Mouse (Mus musculus): Measurements from ENCODE around the gene Men1. TPM values are rescaled to one million over a fixed set of nuclear protein-coding genes. Genes with fewer than 3 reads are reported as not detected.
"Not testable (repeated sequence)": the region's sequence is repeated elsewhere in the genome, so short reads cannot be mapped to it uniquely, and the experiment has no call there.

Gene Men1
- total RNA-seq, 1 experiment from 2014 or later, result 26.4 TPM

DNA sequence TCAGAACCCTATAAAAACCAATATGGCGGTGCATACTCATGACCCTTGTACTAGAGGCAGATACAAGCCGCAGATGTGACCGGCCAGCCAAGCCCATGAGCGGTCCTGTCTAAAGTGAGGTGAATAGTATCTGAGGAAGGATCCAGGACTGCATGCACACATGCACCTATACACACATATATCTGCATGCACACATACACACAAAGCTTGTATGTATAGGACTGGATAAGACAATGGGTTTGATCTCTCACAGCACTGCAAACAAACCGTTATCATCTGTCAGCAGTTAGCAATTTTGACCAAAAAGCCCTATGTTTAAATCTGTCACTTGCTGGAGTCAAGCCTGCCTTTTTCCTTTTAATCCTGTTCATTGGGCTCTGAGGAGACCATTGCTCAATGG lies 32.7 kb upstream of the Men1 start:
- no peak for ATAC-seq (replicated peaks in 1 of 2; ENCODE audit: insufficient read depth in 1 of 2, low FRiP score in 2 of 2, low TSS enrichment in 1 of 2, low read depth in 1 of 2, poor library complexity in 2 of 2, severe bottlenecking in 2 of 2)

DNA sequence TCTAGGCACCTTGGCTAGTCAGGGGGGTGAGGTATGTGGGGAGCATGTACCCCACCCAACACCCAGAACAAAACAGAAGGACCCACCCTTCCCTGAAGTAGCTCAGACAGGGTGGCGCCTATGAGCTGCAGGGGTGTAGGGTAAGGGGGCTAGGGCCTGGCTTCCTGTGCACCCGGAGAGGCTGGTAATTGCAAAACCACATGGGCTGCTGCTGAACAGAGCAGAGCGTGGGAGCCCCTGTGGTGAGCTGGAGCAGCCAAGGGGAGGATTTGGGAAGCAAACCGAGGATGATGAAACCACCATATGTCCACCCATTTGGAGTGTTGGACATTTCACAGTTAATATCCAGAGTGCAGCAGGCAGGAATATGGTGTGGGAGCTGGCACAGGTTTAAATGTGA lies 32.3 kb upstream of the Men1 start:
- ATAC-seq (replicated peaks in 1 of 2; ENCODE audit: insufficient read depth in 1 of 2, low FRiP score in 2 of 2, low TSS enrichment in 1 of 2, low read depth in 1 of 2, poor library complexity in 2 of 2, severe bottlenecking in 2 of 2), result no peak

DNA sequence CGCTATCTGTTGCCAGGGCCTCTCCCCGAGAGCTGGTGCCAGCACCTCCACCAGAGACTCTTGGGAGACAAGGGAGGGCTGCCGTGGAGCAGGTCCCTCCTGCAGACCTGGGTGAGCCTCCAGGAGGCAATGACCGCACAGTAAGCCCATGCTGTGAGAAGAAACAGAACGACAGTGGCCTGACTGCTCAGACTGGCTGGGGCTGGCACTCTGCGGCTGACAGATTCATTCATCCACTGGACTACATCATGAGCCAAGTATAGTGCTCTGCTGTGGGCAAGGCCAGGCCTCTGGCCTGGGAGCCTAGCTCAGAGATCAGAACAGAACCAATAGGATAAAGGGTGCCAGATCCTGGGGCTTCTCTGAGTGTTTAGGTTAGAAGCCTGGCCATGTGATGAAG lies 30.9 kb upstream of the Men1 start:
- no peak for ATAC-seq (replicated peaks in 1 of 2; ENCODE audit: insufficient read depth in 1 of 2, low FRiP score in 2 of 2, low TSS enrichment in 1 of 2, low read depth in 1 of 2, poor library complexity in 2 of 2, severe bottlenecking in 2 of 2)

DNA sequence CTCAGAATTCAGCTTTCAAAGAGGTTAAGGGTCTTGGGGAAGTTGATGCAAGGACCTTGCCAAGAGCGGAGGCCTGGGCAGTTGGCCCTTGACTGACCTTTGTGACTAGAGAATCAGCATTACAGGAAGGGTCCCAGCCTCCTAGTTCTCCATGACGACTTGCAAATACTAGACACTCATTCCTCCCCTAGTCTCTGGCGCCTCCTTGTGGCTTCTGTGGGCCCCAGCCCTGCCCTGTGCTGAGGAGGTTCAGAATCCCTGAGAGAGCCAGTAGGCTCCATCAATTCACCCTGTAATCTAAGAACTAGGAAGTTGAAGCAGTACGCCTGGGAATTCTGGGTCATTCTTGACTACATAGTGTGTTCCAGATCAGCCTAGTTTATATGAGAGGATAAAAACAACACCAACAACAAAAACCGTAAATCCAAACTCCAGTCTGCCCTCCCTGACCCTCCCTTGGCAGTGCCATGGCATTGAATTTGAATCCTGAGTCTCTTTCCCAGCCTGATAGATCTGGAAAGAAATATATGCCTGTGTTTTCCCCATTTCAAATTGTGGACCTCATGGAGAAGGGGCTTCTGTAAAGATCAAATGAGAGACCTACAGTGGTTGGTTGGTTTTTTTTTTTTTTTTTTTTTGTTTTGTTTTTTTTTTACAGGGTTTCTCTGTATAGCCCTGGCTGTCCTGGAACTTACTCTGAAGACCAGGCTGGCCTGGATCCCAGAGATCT lies 29.8 kb upstream of the Men1 start:
- peak; percentile 61 to 70 for ATAC-seq (replicated peaks in 1 of 2; ENCODE audit: insufficient read depth in 1 of 2, low FRiP score in 2 of 2, low TSS enrichment in 1 of 2, low read depth in 1 of 2, poor library complexity in 2 of 2, severe bottlenecking in 2 of 2)

DNA sequence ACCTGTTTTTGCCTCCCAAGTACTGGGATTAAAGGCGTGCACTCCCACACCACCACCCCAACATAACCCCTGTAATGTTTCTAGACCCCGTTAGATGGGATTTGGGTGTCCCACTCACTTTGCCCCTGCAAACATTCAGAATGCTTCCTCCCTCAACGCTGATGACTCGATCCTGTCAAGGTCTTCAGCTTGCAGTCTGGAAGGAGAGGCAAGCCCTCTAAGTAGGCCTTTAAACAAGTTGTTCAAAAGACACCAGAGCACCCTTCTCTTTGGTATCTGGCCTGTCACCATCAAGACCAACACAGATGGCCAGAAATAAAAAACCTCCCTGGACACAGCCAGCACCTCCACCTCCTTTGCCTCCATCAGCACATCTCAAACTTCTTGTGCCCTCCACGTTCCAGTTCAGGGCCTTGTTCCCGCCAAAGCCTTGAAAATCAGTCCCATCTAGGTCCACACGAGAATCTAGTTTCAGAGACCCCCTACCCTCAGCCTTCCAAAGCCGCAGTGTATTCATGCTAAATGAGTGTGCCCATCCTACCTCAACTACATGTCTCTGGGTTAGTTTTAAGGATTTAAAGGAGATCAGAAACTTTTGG lies 29.2 kb upstream of the Men1 start:
- ATAC-seq (replicated peaks in 1 of 2; ENCODE audit: insufficient read depth in 1 of 2, low FRiP score in 2 of 2, low TSS enrichment in 1 of 2, low read depth in 1 of 2, poor library complexity in 2 of 2, severe bottlenecking in 2 of 2), result no peak

DNA sequence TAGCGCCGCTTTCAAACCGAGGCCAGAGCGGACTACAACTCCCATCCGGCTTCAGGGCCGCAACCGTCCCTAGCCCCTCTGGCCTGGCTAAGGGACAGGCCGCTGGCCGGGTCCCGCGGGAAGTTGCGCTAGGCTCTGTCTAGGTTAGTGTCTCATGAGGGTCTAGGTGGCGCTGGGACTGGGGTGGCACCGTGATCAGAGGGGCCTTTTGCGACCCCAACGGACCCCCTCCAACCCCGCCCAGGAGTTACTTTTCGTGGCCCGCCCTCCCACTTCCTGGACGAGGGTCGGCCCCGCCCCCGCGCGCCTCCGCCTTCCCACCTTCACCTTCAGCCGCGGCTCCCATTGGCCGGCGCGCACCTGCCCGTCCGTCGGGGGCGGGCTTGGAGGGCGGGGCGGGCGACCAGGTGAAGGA lies 28.6 kb upstream of the Men1 start, which contains the start of gene Cdc42bpg:
TSS of gene Cdc42bpg (plus strand) at position 320 of the 415 bp plus-strand sequence.
- peak; percentile 42 to 63 for ATAC-seq (replicated peaks in 1 of 2; ENCODE audit: insufficient read depth in 1 of 2, low FRiP score in 2 of 2, low TSS enrichment in 1 of 2, low read depth in 1 of 2, poor library complexity in 2 of 2, severe bottlenecking in 2 of 2)

- ATAC-seq (replicated peaks in 1 of 2; ENCODE audit: insufficient read depth in 1 of 2, low FRiP score in 2 of 2, low TSS enrichment in 1 of 2, low read depth in 1 of 2, poor library complexity in 2 of 2, severe bottlenecking in 2 of 2), result peak; percentile 50 to 61; a peak in 2 of 4 replicates
These were observed 28.2 kb upstream of the Men1 start for GRCm38 (mm10) chr19:6306586-6306985.

DNA sequence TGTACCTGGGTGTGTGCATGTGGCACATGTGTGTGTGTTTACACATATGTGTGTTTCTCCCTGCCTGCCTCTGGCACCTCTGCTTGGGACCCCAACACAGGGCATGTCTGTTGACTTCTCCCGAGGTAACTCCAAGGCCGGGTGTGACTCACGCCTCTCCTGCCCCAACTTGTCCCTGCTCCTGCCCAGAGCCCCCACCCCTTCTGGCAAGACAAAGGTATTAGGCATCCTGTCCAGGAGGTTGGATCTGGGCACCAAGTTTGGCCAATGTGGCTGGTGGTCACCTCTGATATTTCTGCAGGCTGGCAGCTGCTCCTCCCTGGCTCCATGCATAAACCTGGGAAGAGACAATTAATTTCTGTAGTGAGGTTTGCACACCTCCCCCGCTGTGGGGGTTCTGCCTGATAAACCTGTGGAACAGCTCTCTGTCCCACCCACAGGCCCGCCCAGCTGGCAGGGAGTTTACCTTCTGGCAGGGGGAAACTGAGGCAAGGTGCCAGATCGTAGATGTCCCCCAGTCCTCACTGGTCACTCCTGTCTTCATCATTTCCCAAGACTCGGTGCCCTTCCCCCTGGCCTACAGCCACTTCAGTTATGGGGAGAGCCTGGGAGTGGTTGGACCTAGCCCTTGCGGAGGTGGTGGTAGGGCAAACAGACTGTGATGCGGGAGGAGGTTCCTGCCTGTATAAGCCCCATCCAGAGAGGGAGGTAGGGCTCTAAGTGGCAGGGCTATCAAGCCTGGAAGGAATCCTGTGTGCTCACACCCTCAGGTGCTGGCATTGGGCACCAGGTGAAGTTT lies 26.8 kb upstream of the Men1 start:
- ATAC-seq (replicated peaks in 1 of 2; ENCODE audit: insufficient read depth in 1 of 2, low FRiP score in 2 of 2, low TSS enrichment in 1 of 2, low read depth in 1 of 2, poor library complexity in 2 of 2, severe bottlenecking in 2 of 2), result no peak

DNA sequence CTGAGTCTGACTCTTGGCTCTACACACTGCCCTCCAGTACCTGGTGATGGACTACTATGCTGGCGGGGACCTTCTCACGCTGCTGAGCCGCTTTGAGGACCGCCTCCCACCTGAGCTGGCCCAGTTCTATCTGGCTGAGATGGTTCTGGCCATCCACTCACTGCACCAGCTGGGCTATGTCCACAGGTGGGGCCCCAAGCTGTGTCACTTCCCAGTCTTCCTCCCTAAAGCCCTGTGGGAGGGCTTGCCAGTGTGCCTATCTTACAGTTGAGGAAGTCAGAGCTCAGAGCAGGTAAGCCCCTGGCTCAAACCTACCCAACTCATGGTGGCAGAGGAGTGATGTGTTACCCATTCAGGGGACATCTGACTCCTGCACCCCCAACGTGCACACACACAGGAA lies 24.6 kb upstream of the Men1 start:
- no peak for ATAC-seq (replicated peaks in 1 of 2; ENCODE audit: insufficient read depth in 1 of 2, low FRiP score in 2 of 2, low TSS enrichment in 1 of 2, low read depth in 1 of 2, poor library complexity in 2 of 2, severe bottlenecking in 2 of 2)

DNA sequence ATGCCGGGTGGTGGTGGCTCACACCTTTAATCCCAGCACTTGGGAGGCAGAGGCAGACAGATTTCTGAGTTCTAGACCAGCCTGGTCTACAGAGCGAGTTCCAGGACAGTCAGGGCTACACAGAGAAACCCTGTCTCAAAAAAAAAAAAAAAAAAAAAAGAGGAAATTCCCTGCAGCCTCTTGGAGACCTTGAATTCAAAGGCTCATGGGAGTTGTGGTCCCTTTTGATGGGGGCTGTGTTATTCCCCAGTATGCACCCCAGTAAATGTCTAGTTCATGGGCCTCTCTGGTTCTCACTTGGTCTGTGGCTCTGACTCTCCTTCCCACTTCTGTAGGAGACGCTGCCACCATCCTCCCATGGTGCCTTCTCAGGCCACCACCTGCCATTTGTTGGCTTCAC lies 23.0 kb upstream of the Men1 start:
- not testable (repeated sequence) for ATAC-seq (replicated peaks in 1 of 2; ENCODE audit: insufficient read depth in 1 of 2, low FRiP score in 2 of 2, low TSS enrichment in 1 of 2, low read depth in 1 of 2, poor library complexity in 2 of 2, severe bottlenecking in 2 of 2)

- ATAC-seq (replicated peaks in 1 of 2; ENCODE audit: insufficient read depth in 1 of 2, low FRiP score in 2 of 2, low TSS enrichment in 1 of 2, low read depth in 1 of 2, poor library complexity in 2 of 2, severe bottlenecking in 2 of 2), result no peak
These were observed 21.0 kb upstream of the Men1 start for GRCm38 (mm10) chr19:6313796-6314195.

DNA sequence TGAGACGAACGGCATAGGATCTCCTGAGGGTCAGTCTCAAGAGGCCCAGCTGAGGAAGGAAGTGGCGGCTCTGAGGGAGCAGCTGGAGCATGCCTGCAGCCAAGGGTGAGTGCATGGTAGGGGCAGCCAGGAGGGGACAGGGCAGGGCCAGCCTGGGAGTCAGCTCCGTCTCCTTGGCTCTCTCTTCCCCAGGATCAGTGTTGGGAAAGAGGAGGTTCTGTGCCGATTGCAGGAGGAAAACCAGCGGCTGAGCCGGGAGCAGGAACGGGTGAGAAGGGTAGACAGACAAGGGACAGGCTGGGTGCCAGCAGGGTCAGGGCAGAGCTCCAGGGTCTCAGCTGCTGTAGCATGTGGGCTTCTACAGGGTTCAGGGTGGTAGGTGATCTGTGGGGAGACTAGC lies 20.3 kb upstream of the Men1 start:
- ATAC-seq (replicated peaks in 1 of 2; ENCODE audit: insufficient read depth in 1 of 2, low FRiP score in 2 of 2, low TSS enrichment in 1 of 2, low read depth in 1 of 2, poor library complexity in 2 of 2, severe bottlenecking in 2 of 2), result no peak

DNA sequence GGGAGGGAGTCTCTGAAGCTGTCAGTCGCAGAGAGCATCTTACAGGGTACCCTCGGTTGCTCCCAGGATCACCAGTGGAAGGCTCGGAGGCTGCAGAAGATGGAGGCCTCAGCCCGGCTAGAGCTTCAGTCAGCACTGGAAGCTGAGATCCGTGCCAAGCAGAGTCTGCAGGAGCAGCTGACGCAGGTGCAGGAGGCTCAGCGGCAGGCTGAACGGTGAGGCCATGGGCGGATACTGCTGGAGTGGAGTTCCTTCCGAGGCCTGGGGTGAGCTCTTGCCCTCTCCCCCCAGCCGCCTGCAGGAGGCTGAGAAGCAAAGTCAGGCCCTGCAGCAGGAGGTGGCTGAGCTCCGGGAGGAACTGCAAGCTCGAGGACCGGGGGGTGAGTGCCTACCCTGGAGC lies 19.2 kb upstream of the Men1 start:
- no peak for ATAC-seq (replicated peaks in 1 of 2; ENCODE audit: insufficient read depth in 1 of 2, low FRiP score in 2 of 2, low TSS enrichment in 1 of 2, low read depth in 1 of 2, poor library complexity in 2 of 2, severe bottlenecking in 2 of 2)

- no peak for ATAC-seq (replicated peaks in 1 of 2; ENCODE audit: insufficient read depth in 1 of 2, low FRiP score in 2 of 2, low TSS enrichment in 1 of 2, low read depth in 1 of 2, poor library complexity in 2 of 2, severe bottlenecking in 2 of 2)
These were observed 16.6 kb upstream of the Men1 start for GRCm38 (mm10) chr19:6318145-6318544.

- ATAC-seq (replicated peaks in 1 of 2; ENCODE audit: insufficient read depth in 1 of 2, low FRiP score in 2 of 2, low TSS enrichment in 1 of 2, low read depth in 1 of 2, poor library complexity in 2 of 2, severe bottlenecking in 2 of 2), result no peak
These were observed 13.4 kb upstream of the Men1 start for GRCm38 (mm10) chr19:6321358-6321757.

GRCm38 (mm10) chr19:6321786-6322621 lies 12.8 kb upstream of the Men1 start:
- ATAC-seq (replicated peaks in 1 of 2; ENCODE audit: insufficient read depth in 1 of 2, low FRiP score in 2 of 2, low TSS enrichment in 1 of 2, low read depth in 1 of 2, poor library complexity in 2 of 2, severe bottlenecking in 2 of 2), result no peak

- no peak for ATAC-seq (replicated peaks in 1 of 2; ENCODE audit: insufficient read depth in 1 of 2, low FRiP score in 2 of 2, low TSS enrichment in 1 of 2, low read depth in 1 of 2, poor library complexity in 2 of 2, severe bottlenecking in 2 of 2)
These were observed 10.0 kb upstream of the Men1 start for GRCm38 (mm10) chr19:6324751-6325150.

Data from hematopoietic stem cell, adult 5-6 weeks (primary cell).